Mouse (Mus musculus): ENCODE results near the gene Otud5. TPM values are rescaled to one million over a fixed set of nuclear protein-coding genes. Genes with fewer than 3 reads are reported as not detected.

The Otud5 gene
- polyA plus RNA-seq (2012; rRNA removed), result 24.6 and 36.1 TPM in 2 replicates

GRCm38 (mm10) chrX:7841163-7842162 lies at the start of gene Otud5:
TSS of gene Otud5 (plus strand) at chrX:7841364.

GRCm38 (mm10) chrX:7821865-7822779 lies 19.0 kb upstream of the Otud5 start, which contains the start of gene Kcnd1:
TSS of gene Kcnd1 (plus strand) at chrX:7822289.

GRCm38 (mm10) chrX:7878007-7878419 lies 36.8 kb downstream of the Otud5 start, which contains the start of gene Pim2:
TSS of gene Pim2 (plus strand) at chrX:7878262.

GRCm38 (mm10) chrX:7883841-7884567 lies 42.8 kb downstream of the Otud5 start, which contains the start of gene Slc35a2:
TSS of gene Slc35a2 (plus strand) at chrX:7884028.

DNA sequence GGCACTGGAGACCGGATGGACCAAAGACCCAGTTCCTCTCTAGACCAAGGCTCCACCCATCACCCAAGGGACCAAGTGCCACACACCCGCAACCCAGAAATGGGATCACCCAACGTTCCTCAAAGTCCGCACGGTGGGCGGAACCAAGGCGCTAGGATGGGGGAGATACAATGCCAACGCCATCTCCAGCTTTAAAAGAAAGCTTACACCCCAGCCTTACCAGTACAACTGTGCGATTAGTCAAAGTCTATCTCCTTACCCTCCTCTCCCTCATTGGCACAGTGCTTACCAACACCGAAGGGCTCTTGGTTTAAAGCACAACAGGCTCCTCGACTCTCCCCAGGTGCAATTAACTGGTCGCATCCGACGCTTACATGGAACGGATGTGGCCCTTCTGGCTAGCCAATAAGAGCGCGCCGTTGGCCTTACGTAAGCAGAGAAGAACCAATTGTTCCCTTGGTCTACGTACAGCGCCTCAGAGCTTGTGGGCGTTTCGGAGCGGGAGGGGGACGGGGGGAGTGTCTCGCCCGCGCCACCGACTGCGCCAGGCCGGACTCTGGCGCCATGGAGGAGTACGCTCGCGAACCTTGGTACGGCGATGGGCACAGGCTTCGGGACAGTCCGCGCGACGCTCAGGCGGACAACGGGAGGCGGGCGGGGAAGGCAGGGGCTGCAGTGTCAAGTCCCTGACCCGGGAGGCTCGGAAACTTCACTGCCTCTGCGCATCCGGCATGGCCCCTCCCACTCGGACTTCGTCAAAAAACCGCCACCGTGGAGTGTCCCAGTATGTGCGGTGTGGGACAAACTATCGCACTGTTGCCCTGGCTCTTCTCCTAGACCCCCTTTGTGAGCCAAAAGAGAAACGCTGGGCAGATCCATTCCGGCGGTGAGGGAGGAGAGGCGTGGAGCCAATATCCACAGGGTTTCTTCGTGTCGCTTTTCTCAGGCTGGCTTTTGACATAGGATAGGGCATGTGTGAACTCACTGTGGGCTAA lies 58.0 kb downstream of the Otud5 start, which contains the start of the genes Pqbp1 and Timm17b:
Pqbp1 (minus strand) TSS at position 390 of the 995 bp plus-strand sequence.
Timm17b (plus strand) TSS at position 478 of the 995 bp plus-strand sequence.

GRCm38 (mm10) chrX:7907735-7908134 lies 66.6 kb downstream of the Otud5 start, which contains the start of gene Gm10491:
TSS of gene Gm10491 (minus strand) at chrX:7907835.

GRCm38 (mm10) chrX:7909242-7909641 lies 68.1 kb downstream of the Otud5 start, which contains the start of gene Gm10490:
TSS of gene Gm10490 (plus strand) at chrX:7909542.

GRCm38 (mm10) chrX:7919601-7920383 lies 78.6 kb downstream of the Otud5 start, which contains the start of gene Pcsk1n:
TSS of gene Pcsk1n (plus strand) at chrX:7919822.

Other genes with a start within 250 kb of the Otud5 start
- 7.7 and 9.4 TPM in 2 replicates for gene Ccdc22, start 235.8 kb upstream of the Otud5 start, polyA plus RNA-seq (2012; rRNA removed)
- gene Cacna1f, start 234.3 kb upstream of the Otud5 start, polyA plus RNA-seq (2012; rRNA removed), result 0.03 and 0.05 TPM in 2 replicates
- 0.44 and 0.45 TPM in 2 replicates for gene Syp, start 202.9 kb upstream of the Otud5 start, polyA plus RNA-seq (2012; rRNA removed)
- 1.2 and 1.3 TPM in 2 replicates for gene Prickle3, start 184.1 kb upstream of the Otud5 start, polyA plus RNA-seq (2012; rRNA removed)
- 24.8 and 27.6 TPM in 2 replicates for gene Plp2, start 170.0 kb upstream of the Otud5 start, polyA plus RNA-seq (2012; rRNA removed)
- gene Magix, start 160.1 kb upstream of the Otud5 start, polyA plus RNA-seq (2012; rRNA removed), result 0.03 and 0.07 TPM in 2 replicates
- 7.1 and 8.1 TPM in 2 replicates for gene Gpkow, start 144.2 kb upstream of the Otud5 start, polyA plus RNA-seq (2012; rRNA removed)
- 12.3 and 12.8 TPM in 2 replicates for gene Wdr45, start 127.0 kb upstream of the Otud5 start, polyA plus RNA-seq (2012; rRNA removed)
- 0.12 and 0.20 TPM in 2 replicates for gene Gm45208, start 119.1 kb upstream of the Otud5 start, polyA plus RNA-seq (2012; rRNA removed)
- 3.9 and 4.5 TPM in 2 replicates for gene Praf2, start 112.9 kb upstream of the Otud5 start, polyA plus RNA-seq (2012; rRNA removed)
- gene Ccdc120, start 90.5 kb upstream of the Otud5 start, polyA plus RNA-seq (2012; rRNA removed), result 1.3 TPM in 2 replicates
- 3.6 and 5.0 TPM in 2 replicates for gene Tfe3, start 78.8 kb upstream of the Otud5 start, polyA plus RNA-seq (2012; rRNA removed)
- 30.3 and 32.3 TPM in 2 replicates for gene Gripap1, start 51.6 kb upstream of the Otud5 start, polyA plus RNA-seq (2012; rRNA removed)
- 0.31 and 0.43 TPM in 2 replicates for gene Kcnd1, start 19.1 kb upstream of the Otud5 start, polyA plus RNA-seq (2012; rRNA removed)
- gene Pim2, start 36.9 kb downstream of the Otud5 start, polyA plus RNA-seq (2012; rRNA removed), result 2.7 and 3.1 TPM in 2 replicates
- gene Slc35a2, start 42.7 kb downstream of the Otud5 start, polyA plus RNA-seq (2012; rRNA removed), result 12.3 and 14.3 TPM in 2 replicates
- 48.7 and 50.7 TPM in 2 replicates for gene Pqbp1, start 57.9 kb downstream of the Otud5 start, polyA plus RNA-seq (2012; rRNA removed)
- gene Timm17b, start 58.0 kb downstream of the Otud5 start, polyA plus RNA-seq (2012; rRNA removed), result 17.0 and 19.4 TPM in 2 replicates
- gene Gm10491, start 66.5 kb downstream of the Otud5 start, polyA plus RNA-seq (2012; rRNA removed), result not detected in 2 replicates
- gene Gm10490, start 68.2 kb downstream of the Otud5 start, polyA plus RNA-seq (2012; rRNA removed), result not detected in 2 replicates
- 0.01 and 0.02 TPM in 2 replicates for gene Pcsk1n, start 78.5 kb downstream of the Otud5 start, polyA plus RNA-seq (2012; rRNA removed)
- gene Eras, start 87.2 kb downstream of the Otud5 start, polyA plus RNA-seq (2012; rRNA removed), result not detected in 2 replicates
- gene Hdac6, start 106.5 kb downstream of the Otud5 start, polyA plus RNA-seq (2012; rRNA removed), result 10.6 and 11.4 TPM in 2 replicates
- 97.0 and 119 TPM in 2 replicates for gene Gata1, start 136.7 kb downstream of the Otud5 start, polyA plus RNA-seq (2012; rRNA removed)
- 0.09 TPM in 1 of 2 replicates, not detected in the other for gene Glod5, start 177.1 kb downstream of the Otud5 start, polyA plus RNA-seq (2012; rRNA removed)
- 27.8 and 33.8 TPM in 2 replicates for gene Suv39h1, start 233.4 kb downstream of the Otud5 start, polyA plus RNA-seq (2012; rRNA removed)
- gene Was, start 249.1 kb downstream of the Otud5 start, polyA plus RNA-seq (2012; rRNA removed), result 9.5 and 11.2 TPM in 2 replicates